Mouse (Mus musculus): Measurements from ENCODE around the gene Fbxl7. TPM values are rescaled to one million over a fixed set of nuclear protein-coding genes. Genes with fewer than 3 reads are reported as not detected.
"Not testable (repeated sequence)": the region's sequence is repeated elsewhere in the genome, so short reads cannot be mapped to it uniquely, and the experiment has no call there.

Gene Fbxl7
- polyA plus RNA-seq, 1 experiment from 2014 or later = 15.8 TPM

- no peaks in the 10 kb centered on the region for H3K27me3 ChIP-seq (ENCODE audit: control insufficient read depth, insufficient read depth, low read length)
- H3K36me3 ChIP-seq (ENCODE audit: control insufficient read depth, insufficient read depth, low read length) = no peaks in the 10 kb centered on the region
Observed at GRCm38 (mm10) chr15:26732366-26732765, 163.0 kb downstream of the Fbxl7 start.

GRCm38 (mm10) chr15:26730760-26731159, 164.6 kb downstream of the Fbxl7 start:
- Histone ChIP-seq H3K27me3 (ENCODE audit: control insufficient read depth, insufficient read depth, low read length) (no peaks in the 10 kb centered on the region), H3K4me1 (replicated peaks; ENCODE audit: control insufficient read depth, insufficient read depth, low read length) (no peaks in the 10 kb centered on the region), H3K9me3 (ENCODE audit: control insufficient read depth, low read length) (no peaks in the 10 kb centered on the region), H3K27ac (ENCODE audit: low read depth, low read length) (no peak overlapping the region), H3K4me2 (ENCODE audit: low read depth, low read length, severe bottlenecking) (no peak overlapping the region), H3K36me3 (ENCODE audit: control insufficient read depth, insufficient read depth, low read length) (no peaks in the 10 kb centered on the region), H3K9ac (ENCODE audit: low read length) (no peak overlapping the region), H3K4me3 (ENCODE audit: low read depth, low read length) (no peak overlapping the region)
- WGBS = 87% methylated on average over 2 of the region's 2 CpGs
- DNase-seq (ENCODE audit: low spot score) (no peak), ATAC-seq (replicated peaks; ENCODE audit: low FRiP score) (no peak)

More at GRCm38 (mm10) chr15:26732366-26732765, 163.0 kb downstream of the Fbxl7 start:
- no peak overlapping the region for H3K4me3 ChIP-seq (ENCODE audit: low read depth, low read length)
- H3K27ac ChIP-seq (ENCODE audit: low read depth, low read length) = no peak overlapping the region
- no peaks in the 10 kb centered on the region for H3K9me3 ChIP-seq (ENCODE audit: control insufficient read depth, low read length)
- no peaks in the 10 kb centered on the region for H3K4me1 ChIP-seq (replicated peaks; ENCODE audit: control insufficient read depth, insufficient read depth, low read length)
- ATAC-seq (replicated peaks; ENCODE audit: low FRiP score) (no peak), DNase-seq (ENCODE audit: low spot score) (no peak)
- H3K9ac ChIP-seq (ENCODE audit: low read length) = no peak overlapping the region
- 76% methylated on average over 2 of the region's 2 CpGs for WGBS
- no peak overlapping the region for H3K4me2 ChIP-seq (ENCODE audit: low read depth, low read length, severe bottlenecking)

GRCm38 (mm10) chr15:26729341-26729740, 166.0 kb downstream of the Fbxl7 start:
- WGBS = 88% methylated on average over 4 of the region's 7 CpGs
- H3K4me2 ChIP-seq (ENCODE audit: low read depth, low read length, severe bottlenecking) = not testable (repeated sequence)

DNA sequence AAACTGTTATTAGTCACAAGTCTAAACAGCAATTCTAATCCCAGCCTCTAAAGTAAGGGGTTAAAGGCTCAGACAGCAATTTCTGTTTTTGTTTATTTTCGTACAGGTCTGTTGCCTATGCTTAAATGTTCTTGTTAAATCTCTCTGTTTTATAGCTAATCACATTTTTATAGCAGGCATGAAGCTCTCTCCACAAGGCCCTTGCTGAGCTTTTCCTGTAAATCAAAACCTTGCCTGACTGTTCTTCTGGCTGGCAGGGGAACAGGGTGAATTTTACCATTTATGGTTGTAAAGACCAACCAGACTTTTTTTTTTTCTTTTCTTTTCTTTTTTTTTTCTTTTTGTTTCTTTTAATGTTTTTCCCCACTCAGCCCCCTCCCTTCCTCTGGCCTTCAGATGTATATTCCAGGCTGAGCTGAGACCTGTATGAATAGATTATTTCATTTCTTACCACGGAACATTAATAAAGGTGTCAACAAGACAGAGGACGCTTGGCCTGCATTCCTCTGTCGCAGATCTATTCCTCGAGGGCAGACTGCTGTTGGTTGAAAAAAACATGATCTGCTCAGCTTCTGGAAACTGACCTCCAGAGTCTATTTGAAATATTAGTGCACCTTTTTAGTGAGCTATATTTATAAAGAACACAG, 176.9 kb downstream of the Fbxl7 start:
- no peak for DNase-seq (ENCODE audit: low spot score)
- Histone ChIP-seq H3K27me3 (ENCODE audit: control insufficient read depth, insufficient read depth, low read length) (no peaks in the 10 kb centered on the region), H3K27ac (ENCODE audit: low read depth, low read length) (no peak overlapping the region), H3K9ac (ENCODE audit: low read length) (no peak overlapping the region), H3K9me3 (ENCODE audit: control insufficient read depth, low read length) (no peaks in the 10 kb centered on the region), H3K4me1 (replicated peaks; ENCODE audit: control insufficient read depth, insufficient read depth, low read length) (no peaks in the 10 kb centered on the region), H3K4me3 (ENCODE audit: low read depth, low read length) (no peak overlapping the region), H3K36me3 (ENCODE audit: control insufficient read depth, insufficient read depth, low read length) (no peaks in the 10 kb centered on the region), H3K4me2 (ENCODE audit: low read depth, low read length, severe bottlenecking) (no peak overlapping the region)
- WGBS = 78% methylated on average over 5 of the region's 5 CpGs
- ATAC-seq (replicated peaks; ENCODE audit: low FRiP score) = no peak

More at GRCm38 (mm10) chr15:26729341-26729740, 166.0 kb downstream of the Fbxl7 start:
- H3K27ac ChIP-seq (ENCODE audit: low read depth, low read length); DNase-seq (ENCODE audit: low spot score); H3K4me1 ChIP-seq (replicated peaks; ENCODE audit: control insufficient read depth, insufficient read depth, low read length); H3K27me3 ChIP-seq (ENCODE audit: control insufficient read depth, insufficient read depth, low read length); H3K36me3 ChIP-seq (ENCODE audit: control insufficient read depth, insufficient read depth, low read length); H3K9me3 ChIP-seq (ENCODE audit: control insufficient read depth, low read length); H3K4me3 ChIP-seq (ENCODE audit: low read depth, low read length); ATAC-seq (replicated peaks; ENCODE audit: low FRiP score); H3K9ac ChIP-seq (ENCODE audit: low read length): not testable (repeated sequence)

DNA sequence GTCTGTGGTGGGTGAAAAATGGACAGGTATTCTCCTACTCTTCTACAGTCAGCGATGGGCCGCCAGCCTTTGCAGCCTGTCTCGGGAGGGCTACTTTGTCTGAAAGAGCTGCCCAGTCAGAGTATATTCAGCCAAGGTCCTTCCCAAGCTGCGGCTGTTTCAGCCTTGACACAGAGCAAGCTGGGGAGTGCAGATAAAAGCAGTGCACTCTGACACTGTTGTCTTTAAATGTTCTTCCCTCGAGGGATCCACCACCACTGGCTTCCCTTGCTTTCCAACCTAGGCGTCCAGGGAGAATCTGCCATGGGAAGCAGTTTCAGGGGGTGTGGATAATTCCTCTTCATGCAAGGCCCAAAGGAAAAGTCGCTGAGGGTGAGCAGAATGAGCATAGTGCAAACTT, 177.4 kb downstream of the Fbxl7 start:
- Histone ChIP-seq H3K27ac (ENCODE audit: low read depth, low read length) (no peak overlapping the region), H3K4me1 (replicated peaks; ENCODE audit: control insufficient read depth, insufficient read depth, low read length) (no peaks in the 10 kb centered on the region), H3K9me3 (ENCODE audit: control insufficient read depth, low read length) (no peaks in the 10 kb centered on the region), H3K4me3 (ENCODE audit: low read depth, low read length) (no peak overlapping the region), H3K36me3 (ENCODE audit: control insufficient read depth, insufficient read depth, low read length) (no peaks in the 10 kb centered on the region), H3K27me3 (ENCODE audit: control insufficient read depth, insufficient read depth, low read length) (no peaks in the 10 kb centered on the region), H3K4me2 (ENCODE audit: low read depth, low read length, severe bottlenecking) (no peak overlapping the region), H3K9ac (ENCODE audit: low read length) (no peak overlapping the region)
- DNase-seq (ENCODE audit: low spot score) (no peak), ATAC-seq (replicated peaks; ENCODE audit: low FRiP score) (no peak)
- WGBS = 70% methylated on average over 7 of the region's 7 CpGs

GRCm38 (mm10) chr15:26716181-26716580, 179.2 kb downstream of the Fbxl7 start:
- H3K9me3 ChIP-seq (ENCODE audit: control insufficient read depth, low read length) = no peaks in the 10 kb centered on the region
- 94% methylated on average over 2 of the region's 2 CpGs for WGBS
- H3K36me3 ChIP-seq (ENCODE audit: control insufficient read depth, insufficient read depth, low read length) = no peaks in the 10 kb centered on the region
- ATAC-seq (replicated peaks; ENCODE audit: low FRiP score) = no peak
- no peak overlapping the region for H3K4me3 ChIP-seq (ENCODE audit: low read depth, low read length)
- H3K27me3 ChIP-seq (ENCODE audit: control insufficient read depth, insufficient read depth, low read length) = no peaks in the 10 kb centered on the region
- no peaks in the 10 kb centered on the region for H3K4me1 ChIP-seq (replicated peaks; ENCODE audit: control insufficient read depth, insufficient read depth, low read length)
- H3K27ac ChIP-seq (ENCODE audit: low read depth, low read length) = no peak overlapping the region
- H3K4me2 ChIP-seq (ENCODE audit: low read depth, low read length, severe bottlenecking) = no peak overlapping the region
- no peak for DNase-seq (ENCODE audit: low spot score)
- H3K9ac ChIP-seq (ENCODE audit: low read length) = no peak overlapping the region

DNA sequence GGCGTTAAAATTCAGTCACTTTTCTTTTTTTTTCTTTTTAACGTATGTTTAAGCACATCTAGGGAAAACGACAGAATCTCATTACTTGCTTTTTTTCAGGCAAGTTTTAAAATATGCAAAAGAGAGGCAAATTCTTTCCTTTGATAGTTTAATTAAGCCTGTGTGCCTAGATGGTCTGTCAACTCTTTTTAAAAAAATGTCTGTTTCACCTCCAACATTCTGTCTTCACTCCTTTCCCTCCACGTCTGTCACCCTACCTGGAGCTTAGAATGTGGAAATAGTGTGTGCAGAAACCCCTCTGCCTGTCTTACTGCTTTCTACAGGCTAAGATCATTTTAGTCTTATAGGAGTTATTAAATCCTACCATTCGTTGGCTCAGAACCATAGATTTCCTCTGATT, 179.7 kb downstream of the Fbxl7 start:
- H3K27me3 ChIP-seq (ENCODE audit: control insufficient read depth, insufficient read depth, low read length) = no peaks in the 10 kb centered on the region
- H3K4me1 ChIP-seq (replicated peaks; ENCODE audit: control insufficient read depth, insufficient read depth, low read length) = no peaks in the 10 kb centered on the region
- H3K4me3 ChIP-seq (ENCODE audit: low read depth, low read length) = no peak overlapping the region
- no peaks in the 10 kb centered on the region for H3K36me3 ChIP-seq (ENCODE audit: control insufficient read depth, insufficient read depth, low read length)
- WGBS = 76% methylated on average over 5 of the region's 5 CpGs
- DNase-seq (ENCODE audit: low spot score) (no peak), ATAC-seq (replicated peaks; ENCODE audit: low FRiP score) (no peak)
- H3K9ac ChIP-seq (ENCODE audit: low read length) = no peak overlapping the region
- H3K27ac ChIP-seq (ENCODE audit: low read depth, low read length) = no peak overlapping the region
- H3K9me3 ChIP-seq (ENCODE audit: control insufficient read depth, low read length) = no peaks in the 10 kb centered on the region
- H3K4me2 ChIP-seq (ENCODE audit: low read depth, low read length, severe bottlenecking) = no peak overlapping the region

- no peaks in the 10 kb centered on the region for H3K4me1 ChIP-seq (replicated peaks; ENCODE audit: control insufficient read depth, insufficient read depth, low read length)
- ATAC-seq (replicated peaks; ENCODE audit: low FRiP score) (no peak), DNase-seq (ENCODE audit: low spot score) (no peak)
- H3K9me3 ChIP-seq (ENCODE audit: control insufficient read depth, low read length) = no peaks in the 10 kb centered on the region
- no peak overlapping the region for H3K4me3 ChIP-seq (ENCODE audit: low read depth, low read length)
- no peak overlapping the region for H3K27ac ChIP-seq (ENCODE audit: low read depth, low read length)
- H3K4me2 ChIP-seq (ENCODE audit: low read depth, low read length, severe bottlenecking) = no peak overlapping the region
- no peaks in the 10 kb centered on the region for H3K36me3 ChIP-seq (ENCODE audit: control insufficient read depth, insufficient read depth, low read length)
- WGBS = 84% methylated on average over 7 of the region's 7 CpGs
- H3K27me3 ChIP-seq (ENCODE audit: control insufficient read depth, insufficient read depth, low read length) = no peaks in the 10 kb centered on the region
- no peak overlapping the region for H3K9ac ChIP-seq (ENCODE audit: low read length)
Observed at GRCm38 (mm10) chr15:26712271-26712670, 183.1 kb downstream of the Fbxl7 start.

DNA sequence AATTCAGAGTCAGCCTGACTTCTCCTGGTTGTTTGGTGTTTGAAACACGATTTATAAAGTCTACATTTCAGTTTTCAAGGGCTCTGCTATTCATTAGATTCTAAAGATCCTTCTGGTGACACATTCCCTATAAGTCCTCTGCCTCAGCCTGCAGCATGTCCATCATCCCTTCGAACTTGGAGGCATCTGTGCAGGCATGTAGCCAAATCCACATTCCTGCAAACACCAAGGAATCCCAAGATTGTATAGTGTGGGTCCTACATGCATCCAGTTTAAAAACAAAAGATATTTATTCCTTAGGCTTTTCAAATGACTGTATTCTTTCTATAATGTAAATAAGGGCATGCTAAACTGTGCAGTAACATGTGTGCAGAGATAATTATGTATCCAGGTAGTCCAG, 190.4 kb downstream of the Fbxl7 start:
- no peak overlapping the region for H3K9ac ChIP-seq (ENCODE audit: low read length)
- no peaks in the 10 kb centered on the region for H3K27me3 ChIP-seq (ENCODE audit: control insufficient read depth, insufficient read depth, low read length)
- no peak overlapping the region for H3K27ac ChIP-seq (ENCODE audit: low read depth, low read length)
- H3K4me3 ChIP-seq (ENCODE audit: low read depth, low read length) = no peak overlapping the region
- ATAC-seq (replicated peaks; ENCODE audit: low FRiP score) = no peak
- H3K4me2 ChIP-seq (ENCODE audit: low read depth, low read length, severe bottlenecking) = no peak overlapping the region
- H3K4me1 ChIP-seq (replicated peaks; ENCODE audit: control insufficient read depth, insufficient read depth, low read length) = no peaks in the 10 kb centered on the region
- DNase-seq (ENCODE audit: low spot score) = no peak
- H3K9me3 ChIP-seq (ENCODE audit: control insufficient read depth, low read length) = no peaks in the 10 kb centered on the region
- WGBS = 72% methylated on average over 2 of the region's 2 CpGs
- no peaks in the 10 kb centered on the region for H3K36me3 ChIP-seq (ENCODE audit: control insufficient read depth, insufficient read depth, low read length)
